Mouse (Mus musculus) layer of hippocampus, adult 9-11 months (tissue): ENCODE measurements around the gene Cxcl5.
A peak's percentile ranks its signal among the peaks of the same experiment; 100 is the strongest.

Experiments
- DNase-seq: peaks from one replicate; pipeline ENCODE4 v3.0.0; 2022

Gene Cxcl5

DNA sequence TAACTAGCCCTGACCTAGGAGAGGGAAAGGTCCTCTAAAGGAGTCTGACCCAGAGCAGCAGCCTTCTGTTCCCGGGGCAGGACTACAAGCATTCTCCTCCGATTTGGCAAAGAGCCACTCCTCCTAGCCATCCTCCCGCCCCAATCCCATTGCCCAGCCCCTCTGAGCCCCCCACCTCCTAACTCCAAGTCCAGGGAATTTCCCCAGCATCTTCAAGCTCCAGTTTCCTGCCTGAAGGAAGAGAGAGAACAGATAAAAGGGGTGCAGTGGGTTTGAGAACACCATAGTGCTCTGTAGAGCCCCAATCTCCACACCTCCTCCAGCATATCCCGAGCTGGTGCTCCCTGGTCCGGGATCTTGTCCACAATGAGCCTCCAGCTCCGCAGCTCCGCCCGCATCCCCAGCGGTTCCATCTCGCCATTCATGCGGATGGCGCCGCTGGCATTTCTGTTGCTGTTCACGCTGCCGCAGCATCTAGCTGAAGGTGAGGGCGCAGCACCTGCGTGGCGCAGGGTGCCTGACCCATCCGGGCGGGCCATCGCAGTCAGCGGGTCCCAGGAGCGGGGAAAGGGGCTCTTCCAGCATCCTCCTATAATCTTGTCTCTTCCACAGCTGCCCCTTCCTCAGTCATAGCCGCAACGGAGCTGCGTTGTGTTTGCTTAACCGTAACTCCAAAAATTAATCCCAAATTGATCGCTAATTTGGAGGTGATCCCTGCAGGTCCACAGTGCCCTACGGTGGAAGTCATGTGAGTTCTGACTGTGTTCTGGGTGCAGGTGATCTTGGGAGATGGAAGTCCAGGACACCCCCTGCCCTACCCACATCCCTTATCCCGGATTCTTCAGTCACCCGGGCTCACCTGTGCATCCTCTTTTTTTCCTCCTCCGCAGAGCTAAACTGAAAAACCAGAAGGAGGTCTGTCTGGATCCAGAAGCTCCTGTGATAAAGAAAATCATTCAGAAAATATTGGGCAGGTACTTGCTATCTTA is at the start of gene Cxcl5:
Gene Cxcl5 (plus strand): TSS at position 284 of the 989 bp plus-strand sequence.
- DNase-seq, result no peak

DNA sequence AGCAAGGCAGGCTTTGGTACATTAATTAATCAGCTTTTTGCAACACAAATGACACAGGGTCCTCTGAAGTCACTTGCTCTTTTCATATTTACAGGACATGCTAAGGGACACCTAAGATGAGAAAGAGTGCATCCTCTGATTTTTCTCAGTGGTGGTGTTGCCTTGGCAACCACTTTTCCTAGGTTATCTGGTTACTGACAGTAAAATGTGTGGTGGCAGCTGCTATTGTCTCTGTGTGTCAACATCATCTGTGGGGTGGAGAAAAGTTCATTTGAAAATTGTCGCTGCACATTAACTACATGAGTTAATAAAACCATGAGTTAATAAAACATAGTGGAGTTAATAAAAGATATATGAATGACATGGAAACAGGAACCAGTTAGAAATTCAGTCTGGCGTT is 47.8 kb upstream of the Cxcl5 start:
- DNase-seq, result no peak

DNA sequence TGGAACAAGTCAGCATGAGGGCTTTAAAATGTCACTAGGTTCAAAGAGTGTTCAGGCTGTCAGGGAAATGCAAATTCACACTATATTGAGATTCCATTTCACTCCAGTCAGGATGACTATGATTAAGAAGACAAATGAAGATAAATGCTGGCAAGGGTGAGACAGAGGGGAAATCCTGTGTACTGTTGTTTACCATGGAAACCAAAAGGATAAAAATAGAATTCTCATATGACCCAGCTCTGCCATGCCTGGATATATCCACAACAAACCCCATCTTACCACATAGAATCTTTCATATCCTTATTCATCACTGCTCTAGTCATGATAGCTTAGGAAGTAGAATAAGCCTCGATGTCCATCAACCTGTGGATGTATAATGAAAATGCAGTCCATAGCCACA is 41.2 kb upstream of the Cxcl5 start:
- no peak for DNase-seq

DNA sequence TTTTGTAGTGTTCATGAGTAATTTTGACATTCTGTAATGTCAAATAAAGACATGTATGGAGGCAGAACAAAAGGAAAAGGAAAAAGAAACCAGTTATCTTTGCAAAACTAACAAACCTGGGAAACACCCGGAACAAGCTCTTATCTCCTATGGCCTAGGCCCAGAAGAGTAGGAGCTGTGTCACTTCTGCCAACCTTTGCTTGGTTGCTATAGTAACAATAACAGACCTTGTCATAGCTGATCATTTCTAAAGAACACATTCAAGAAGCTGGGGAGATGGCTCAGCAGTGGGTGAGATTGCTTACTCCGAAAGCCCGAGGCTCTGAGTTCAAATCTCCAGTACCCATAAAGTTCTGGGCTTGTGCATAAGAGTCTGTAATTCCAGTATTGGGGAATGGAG is 36.5 kb upstream of the Cxcl5 start:
- DNase-seq, result no peak

DNA sequence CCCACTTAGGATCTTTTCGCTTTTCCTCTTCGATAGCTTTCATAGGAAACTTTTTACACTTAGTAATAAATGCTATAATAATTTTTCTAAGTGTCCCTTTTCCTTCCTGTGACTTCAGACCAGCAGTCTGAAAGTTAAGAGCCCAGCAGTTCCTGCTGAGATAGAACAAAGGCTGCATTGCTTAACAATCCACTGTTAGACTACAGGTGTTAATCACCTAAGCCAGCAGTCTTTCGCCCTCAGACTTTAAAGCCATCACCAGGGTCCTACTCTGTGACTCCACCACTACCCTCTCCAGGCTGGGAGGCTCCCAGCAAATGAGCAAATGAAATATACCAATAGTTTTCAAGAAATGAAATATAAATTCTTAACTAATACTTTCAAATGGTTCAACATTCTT is 30.9 kb upstream of the Cxcl5 start:
- no peak for DNase-seq

DNA sequence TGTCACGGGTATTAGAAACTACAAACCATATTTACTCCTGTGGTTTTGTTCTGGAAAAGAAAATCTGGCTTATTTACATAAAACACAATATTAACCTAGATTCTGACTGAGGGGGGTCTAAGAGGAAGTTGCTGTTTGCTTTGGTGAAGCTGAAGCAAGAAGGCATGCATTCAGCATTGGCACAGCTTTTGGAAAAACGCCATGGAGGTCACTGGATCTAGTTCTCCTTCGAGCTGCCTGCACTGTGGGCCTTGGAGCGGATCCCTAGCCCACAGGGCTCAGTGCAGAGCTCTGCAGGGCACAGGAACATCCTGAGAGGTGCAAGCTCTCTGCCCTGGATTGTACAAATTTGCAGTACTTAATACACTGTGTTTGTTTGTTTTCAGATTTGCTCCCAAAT is 27.7 kb upstream of the Cxcl5 start:
- DNase-seq, result no peak

DNA sequence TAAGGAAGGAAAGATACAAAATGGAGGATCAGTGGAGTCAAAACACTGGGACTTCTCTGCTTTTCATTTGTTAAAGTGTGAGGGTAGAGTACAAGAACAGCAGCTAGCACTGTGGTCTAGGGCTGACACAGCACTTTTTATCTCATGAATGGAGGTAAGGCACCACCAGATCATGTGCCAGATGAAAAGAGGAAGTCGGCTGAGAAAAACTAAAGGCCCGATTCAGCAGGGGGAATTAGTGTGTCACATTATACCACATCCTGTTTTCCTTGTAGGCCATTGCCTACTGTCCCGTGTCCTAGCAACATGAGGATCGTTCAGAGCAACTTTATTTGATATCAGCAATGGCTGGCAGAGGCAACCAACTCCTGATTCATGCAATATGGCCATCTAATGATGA is 17.1 kb upstream of the Cxcl5 start:
- peak; percentile 10 for DNase-seq

DNA sequence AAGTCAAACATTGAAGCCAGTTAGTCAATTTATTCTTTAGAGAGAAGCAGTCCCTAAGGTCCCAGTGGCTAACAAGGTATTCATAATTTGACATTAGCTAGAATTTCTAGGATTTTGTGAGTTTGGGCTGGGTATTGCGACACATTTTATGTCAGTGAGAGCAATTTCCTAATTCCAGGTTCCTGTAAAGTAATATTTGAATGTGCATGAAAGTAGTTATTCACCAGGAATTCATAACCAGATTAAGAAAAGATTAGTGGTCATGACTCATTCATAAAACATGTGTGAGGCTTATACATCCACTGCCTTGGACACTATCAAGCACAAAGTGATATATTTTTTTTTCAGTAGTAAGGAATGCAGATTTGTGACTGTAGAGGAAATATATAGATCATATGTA is 5.2 kb upstream of the Cxcl5 start:
- no peak for DNase-seq

DNA sequence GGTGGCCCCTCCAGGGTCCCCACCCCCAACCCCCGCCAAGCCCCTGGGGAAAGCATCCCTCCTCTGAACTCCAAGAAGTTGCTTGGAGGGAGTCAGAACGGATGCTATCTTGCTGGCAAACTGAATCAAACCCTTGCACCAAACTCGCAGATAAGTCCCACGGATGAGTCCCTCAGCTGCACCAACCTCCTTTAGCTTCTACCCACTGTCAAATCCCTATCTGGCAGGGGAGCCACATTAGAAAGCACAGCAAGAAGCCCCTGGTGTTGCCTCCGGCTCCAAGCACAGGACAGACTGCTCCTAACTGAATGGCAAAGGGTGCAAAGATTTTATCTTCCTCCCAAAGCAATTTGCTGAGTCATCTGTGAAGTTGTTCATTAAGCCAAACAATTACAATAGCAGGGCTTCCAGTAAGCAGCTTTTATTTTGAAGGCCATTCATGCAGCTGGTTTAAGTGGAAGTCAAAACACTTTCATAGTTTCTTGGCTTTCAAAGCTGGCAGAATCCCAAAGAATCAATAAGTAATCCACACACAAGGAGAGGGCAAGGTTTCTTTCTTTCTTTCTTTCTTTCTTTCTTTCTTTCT is 1.0 kb upstream of the Cxcl5 start:
- DNase-seq, result no peak

DNA sequence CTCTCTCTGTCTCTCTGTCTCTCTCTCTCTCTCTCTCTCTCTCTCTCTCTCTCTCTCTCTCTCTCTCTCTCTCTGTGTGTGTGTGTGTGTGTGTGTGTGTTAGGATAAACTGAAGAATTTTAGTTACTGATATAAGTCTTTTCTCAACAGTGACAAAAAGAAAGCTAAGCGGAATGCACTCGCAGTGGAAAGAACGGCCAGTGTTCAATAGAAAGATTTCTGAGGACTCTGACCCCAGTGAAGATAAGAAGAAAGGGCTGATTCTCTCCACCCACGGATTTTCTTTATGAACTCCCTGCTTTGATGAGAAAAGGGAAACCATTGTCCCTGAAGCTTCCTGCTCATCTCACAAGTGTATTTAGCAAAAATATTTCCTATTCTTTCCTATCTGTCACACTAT is 1.1 kb downstream of the Cxcl5 start:
- no peak for DNase-seq

DNA sequence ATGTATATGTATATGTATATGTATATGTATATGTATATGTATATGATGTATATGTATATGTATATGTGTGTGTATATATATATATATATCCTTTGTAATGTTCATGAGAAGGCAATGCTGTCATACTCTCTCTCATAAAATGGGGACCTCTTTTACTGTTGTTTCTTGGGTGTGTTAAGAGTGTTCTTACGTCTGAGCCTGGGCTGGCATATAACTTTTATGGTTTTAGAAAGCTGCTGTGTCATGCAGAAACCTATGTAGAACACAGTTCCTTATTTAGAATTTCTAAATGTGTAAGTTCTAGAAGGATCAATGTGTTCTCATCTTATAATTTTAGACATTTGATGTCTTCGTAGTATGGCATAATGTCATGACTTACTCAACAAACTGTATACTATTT is 1.7 kb downstream of the Cxcl5 start:
- no peak for DNase-seq

DNA sequence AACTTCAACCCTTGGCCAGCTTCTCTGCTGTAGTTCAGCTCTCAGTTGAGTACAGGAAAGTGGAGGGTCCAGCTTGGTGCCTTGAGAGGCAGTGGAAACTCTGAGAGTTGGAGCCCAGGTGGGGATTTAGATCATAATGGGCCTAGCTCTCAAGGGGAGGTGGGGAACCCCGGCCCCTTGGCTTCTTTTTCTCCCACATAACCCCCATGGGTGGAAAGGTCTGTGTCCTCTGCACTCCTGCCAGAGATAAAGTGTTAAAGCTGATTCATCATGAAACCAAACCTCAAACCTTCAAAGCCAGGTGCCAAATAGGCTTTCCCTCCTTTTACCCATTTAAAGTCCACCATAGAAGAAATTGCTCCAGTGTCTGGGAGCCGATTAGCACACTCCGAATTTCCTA is 2.7 kb downstream of the Cxcl5 start:
- DNase-seq, result no peak

DNA sequence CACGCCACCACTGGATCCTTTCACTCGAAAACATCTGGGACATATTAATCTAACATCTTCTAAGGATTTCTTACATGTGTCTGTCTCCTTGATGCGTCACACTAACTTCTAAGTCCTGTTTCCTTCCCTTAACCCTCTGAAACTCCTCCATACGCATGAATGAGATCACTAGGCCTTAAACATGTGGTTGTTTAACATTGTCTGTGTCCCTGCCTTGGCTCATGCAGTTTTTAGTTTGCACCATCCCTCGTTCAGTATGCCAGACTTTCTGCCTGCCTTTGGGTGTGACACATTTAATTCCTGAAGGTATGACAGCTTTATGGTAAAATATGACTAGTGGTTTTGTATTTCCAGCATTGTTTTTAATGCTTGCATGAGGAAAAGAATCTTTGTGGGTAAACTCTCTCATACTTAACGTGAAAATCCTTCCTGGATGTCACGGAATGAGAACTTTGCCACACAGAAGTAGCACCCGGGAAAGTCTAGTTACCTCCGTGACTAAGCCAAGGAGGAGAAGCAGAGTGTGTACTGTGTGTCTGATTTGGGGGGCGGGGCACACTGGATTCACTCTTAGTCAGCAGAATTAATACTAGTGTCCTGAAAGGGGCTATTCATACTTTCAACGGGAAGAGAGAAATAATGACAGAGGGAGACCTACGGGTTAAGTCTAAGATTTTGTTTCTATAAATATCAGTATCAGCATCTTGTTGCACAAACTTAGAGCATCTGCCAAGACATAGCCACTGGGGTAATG is 4.9 kb downstream of the Cxcl5 start:
- no peak for DNase-seq

DNA sequence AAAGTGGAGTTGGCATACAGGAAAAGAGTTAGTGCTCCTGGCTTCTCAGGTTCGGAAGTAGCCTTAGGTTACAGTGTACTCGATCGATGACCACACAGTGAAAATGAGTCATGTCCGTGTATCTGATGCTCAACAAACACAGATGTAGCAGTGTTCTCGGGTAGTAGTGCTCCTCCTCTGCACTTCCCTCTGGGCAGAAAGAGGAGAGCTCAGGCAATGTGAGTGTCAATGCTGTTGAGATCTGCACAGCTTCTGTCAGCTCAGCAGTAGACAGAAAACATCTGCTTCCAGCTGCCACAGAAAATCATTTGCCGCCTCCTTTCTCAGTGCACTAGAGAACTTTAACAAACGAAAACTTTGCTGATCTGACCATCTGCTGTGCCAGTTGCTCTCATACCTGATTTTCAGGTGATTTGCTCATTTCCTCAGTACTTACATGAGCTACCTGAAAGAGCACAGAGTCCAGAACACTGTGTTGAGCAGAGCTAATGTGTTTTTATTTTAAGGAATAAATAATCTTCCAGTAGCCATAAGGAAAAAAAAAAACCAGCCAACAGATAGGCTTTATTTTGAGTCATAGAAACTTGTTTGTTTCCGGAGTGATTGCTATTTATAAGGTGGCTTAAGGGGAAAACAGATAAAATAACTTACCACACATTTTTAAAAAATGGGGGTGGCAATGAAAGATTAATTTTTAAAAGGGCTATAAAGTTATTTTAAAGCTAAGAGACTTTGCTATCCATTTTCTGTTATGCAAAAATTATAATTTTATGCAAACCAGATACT is 6.9 kb downstream of the Cxcl5 start:
- no peak for DNase-seq

DNA sequence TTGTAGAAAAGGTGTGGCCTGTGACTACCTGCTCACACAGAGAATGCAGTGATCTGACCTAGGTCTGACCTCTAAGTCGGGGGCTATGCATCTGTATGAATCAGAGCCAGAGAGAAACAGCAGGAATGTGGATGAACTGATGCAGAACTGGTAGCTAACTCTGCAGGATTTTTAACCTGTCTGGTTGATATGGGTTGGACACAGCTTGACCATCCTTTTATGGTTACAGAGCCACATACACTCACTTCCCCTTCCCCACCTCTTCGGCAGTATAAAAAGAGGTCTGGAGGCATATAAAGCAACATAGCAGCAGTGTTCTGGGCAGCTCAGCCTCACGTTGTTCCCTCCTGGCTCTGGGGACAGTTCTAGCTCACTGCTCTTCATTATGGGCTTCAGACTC is 9.1 kb downstream of the Cxcl5 start, which contains the start of gene Ppbp:
Gene Ppbp (plus strand): TSS at position 301 of the 400 bp plus-strand sequence.
- no peak for DNase-seq

DNA sequence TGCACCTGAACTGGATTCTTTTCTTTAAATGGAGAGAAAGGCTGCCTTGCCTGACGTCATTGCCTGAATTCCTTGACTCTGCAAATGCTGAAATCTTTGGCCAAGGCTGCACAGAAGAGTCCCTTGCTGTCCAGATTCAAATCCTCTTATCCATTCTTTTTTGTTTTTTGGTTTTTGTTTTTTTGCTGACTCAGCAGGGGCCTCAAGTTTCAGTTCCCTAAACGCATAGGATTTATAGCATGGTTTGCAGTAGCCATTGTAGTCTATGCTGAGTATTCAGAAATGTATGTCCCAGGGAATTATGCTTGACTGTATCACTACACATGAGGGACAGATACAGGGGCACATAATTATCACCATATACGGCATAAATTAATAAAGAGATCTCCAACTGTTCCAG is 12.2 kb downstream of the Cxcl5 start:
- no peak for DNase-seq

DNA sequence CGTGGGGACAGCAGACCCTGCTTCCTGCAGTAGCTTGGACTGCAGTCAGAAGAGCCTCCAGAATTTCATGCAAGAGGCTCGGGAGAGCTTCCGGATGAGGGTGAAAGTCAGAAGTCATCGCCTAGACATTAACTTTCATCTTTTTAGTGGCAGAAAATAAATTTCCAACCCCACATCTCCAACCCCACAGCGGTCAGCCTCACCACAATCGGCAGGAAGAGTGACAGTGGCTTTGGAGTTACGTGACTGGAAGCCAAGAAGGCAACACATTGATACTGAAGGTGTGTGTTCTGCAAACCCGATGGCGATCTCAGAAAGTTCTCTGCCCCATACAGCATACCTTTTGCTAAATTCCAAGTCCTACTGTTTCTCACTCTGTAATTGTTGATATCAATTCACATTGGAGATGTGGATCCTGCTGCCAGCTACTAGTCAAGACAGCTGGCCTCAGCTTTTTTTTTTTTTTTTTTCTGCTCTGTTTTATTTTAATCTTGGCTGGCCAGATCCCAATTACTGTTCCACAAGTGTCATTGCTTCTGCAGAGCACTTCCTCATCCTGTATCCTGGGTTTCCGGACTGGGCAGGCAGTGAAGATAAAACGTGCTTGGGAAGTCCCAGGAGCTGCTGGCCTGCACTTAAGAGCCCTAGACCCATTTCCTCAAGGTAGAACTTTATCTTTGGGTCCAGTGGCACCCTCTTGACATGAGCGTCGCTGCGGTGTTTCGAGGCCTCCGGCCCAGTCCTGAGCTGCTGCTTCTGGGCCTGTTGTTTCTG is 12.9 kb downstream of the Cxcl5 start, which contains the start of gene Pf4:
Gene Pf4 (plus strand): TSS at position 556 of the 774 bp plus-strand sequence.
- no peak for DNase-seq

DNA sequence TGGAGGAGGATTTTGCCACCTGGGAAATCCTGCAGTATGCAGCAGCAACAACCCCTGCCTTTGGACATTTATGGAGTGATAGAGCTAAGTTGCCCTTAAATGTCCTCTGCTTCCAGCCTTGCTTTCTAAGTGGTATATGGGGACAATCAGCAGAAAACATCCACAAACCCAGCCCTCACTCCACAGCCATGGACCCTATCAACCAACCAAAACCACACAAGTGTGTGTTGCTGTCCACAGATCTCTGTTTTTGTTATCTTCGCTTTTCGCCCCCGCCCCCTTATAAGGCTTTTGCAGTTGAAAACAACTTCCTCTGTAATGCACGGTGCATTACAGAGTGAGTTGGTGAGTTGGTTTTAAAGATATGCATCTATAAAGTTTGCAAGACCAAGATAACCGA is 16.4 kb downstream of the Cxcl5 start:
- DNase-seq, result no peak

DNA sequence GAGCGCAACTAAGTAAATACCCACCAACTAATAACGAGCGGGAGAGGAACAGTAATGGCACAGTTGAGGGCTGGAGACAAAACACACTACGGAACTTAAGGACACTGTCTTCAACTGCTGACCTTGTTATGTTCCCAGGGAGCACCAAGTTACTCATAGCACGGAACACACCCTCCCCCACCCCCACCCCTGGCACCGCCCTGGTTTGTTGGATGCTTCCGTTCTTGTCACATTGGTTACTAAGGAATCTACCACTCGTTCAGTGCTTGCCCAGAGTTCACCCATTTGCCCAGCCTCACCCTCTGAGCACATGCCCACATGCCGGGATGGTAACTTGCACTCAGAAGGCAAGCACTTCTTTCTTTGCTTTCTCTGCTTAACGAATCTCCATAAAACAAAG is 18.5 kb downstream of the Cxcl5 start:
- DNase-seq, result no peak

DNA sequence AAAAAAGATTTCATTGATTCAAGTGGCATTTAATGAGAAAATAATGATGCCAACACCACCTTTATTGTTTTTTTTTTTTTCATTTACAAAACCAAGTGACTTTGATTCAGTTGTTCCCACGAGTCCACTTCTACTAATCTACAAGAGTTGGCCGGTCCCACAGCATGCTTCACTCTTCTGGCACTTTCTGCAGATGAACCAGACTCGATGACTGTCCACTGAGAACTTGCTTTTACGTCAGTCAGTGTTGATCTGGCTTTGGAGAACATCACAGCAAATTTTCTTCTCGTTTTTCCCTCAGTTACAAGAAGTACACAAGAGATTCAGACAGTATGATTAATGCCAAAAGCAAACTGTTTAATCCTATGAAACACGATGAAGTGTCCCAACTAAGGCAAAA is 19.7 kb downstream of the Cxcl5 start:
- DNase-seq, result no peak

DNA sequence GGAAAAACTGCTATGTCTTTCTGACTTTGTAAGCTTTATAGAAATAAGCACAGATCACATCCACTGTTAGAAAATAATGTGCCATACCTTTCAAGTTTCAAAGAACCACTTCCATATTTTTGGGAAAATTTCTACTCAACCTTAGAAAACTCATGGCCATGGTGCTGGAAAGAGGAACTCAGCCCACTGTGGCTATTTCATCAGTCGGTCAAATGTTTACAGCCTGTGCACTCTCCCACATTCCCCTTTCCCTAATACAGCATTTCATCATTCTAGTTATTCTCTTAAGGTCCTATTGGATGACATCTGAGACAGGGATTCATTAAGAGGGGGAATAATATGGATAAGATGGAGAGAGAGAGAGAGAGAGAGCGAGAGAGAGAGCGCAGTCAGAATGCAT is 24.5 kb downstream of the Cxcl5 start:
- no peak for DNase-seq
